Mouse (Mus musculus): Measurements from ENCODE around the gene Btk. TPM values are rescaled to one million over a fixed set of nuclear protein-coding genes. Genes with fewer than 3 reads are reported as not detected.

Btk gene
- total and polyA plus RNA-seq, 3 experiments, result 16.2 to 53.4 (median 38.1) TPM

- TF ChIP-seq KAT2A (IDR thresholded peaks at IDR 0.05; ENCODE audit: insufficient replicate concordance, low read length), result no peak
- TF ChIP-seq POLR2A (IDR thresholded peaks at IDR 0.05; ENCODE audit: low read depth, low read length), result no peak
- TF ChIP-seq MEF2A (IDR thresholded peaks at IDR 0.05; ENCODE audit: borderline replicate concordance, low read depth, low read length), result no peak
- no peak for TF ChIP-seq CTCF (conservative IDR thresholded peaks at IDR 0.05 in 1 of 2, IDR thresholded peaks at IDR 0.05 in 1 of 2; ENCODE audit: low read depth in 2 of 2, low read length in 2 of 2)
- no peak for TF ChIP-seq SMC3 (IDR thresholded peaks at IDR 0.05; ENCODE audit: low read depth, low read length)
- TF ChIP-seq USF2 (conservative IDR thresholded peaks at IDR 0.05; ENCODE audit: low read depth, low read length), result no peak
- TF ChIP-seq JUND (conservative IDR thresholded peaks at IDR 0.05; ENCODE audit: low read depth, low read length), result no peak
- peak; percentile 58 for TF ChIP-seq EP300 (IDR thresholded peaks at IDR 0.05; ENCODE audit: low read length)
- TF ChIP-seq CHD2 (IDR thresholded peaks at IDR 0.05; ENCODE audit: low read length), result no peak
- no peak for TF ChIP-seq CHD1 (IDR thresholded peaks at IDR 0.05; ENCODE audit: low read depth, low read length)
Observed at GRCm38 (mm10) chrX:134566536-134567222, 16.7 kb downstream of the Btk start (continued).

DNA sequence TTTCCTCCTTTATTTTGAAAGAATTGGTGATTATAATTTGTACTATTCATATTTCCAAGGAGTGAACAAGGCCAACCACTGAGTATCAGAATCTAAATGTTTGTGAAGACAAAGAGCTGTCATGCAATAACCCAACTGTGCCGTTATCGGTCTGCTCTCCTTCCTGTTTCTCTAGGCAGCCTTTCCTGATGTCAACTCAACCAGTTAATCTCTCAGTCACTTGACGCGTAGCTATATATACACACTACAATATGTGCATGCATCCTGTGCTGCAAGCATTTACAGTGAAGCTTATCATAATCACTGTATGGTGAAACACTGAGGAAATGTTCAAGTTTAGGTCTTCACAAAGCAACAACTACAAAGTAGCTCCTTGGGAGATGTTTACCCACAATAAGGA, 19.0 kb downstream of the Btk start:
- H3K4me1 ChIP-seq (ENCODE audit: control insufficient read depth in 1 of 2, insufficient read depth in 2 of 2), result peaks cover 0 to 4% of the 10 kb centered on the region in 2 experiments; a peak in 2 of 4 replicates
- DNase-seq (ENCODE audit: extremely low read depth), result no peak
- H3K4me3 ChIP-seq (replicated peaks in 1 of 3; ENCODE audit: low read depth in 2 of 3, low read length in 2 of 3, poor library complexity in 1 of 3), result no peak overlapping the region
- H3K9ac ChIP-seq (ENCODE audit: insufficient read depth, low read depth), result no peak overlapping the region
- no peaks in the 10 kb centered on the region for H3K9me3 ChIP-seq (replicated peaks; ENCODE audit: low read length)
- no peak overlapping the region for H3K4me2 ChIP-seq (ENCODE audit: insufficient read depth, low read depth, poor library complexity, severe bottlenecking)
- H3K36me3 ChIP-seq (replicated peaks in 1 of 2; ENCODE audit: control insufficient read depth in 1 of 2, insufficient read depth in 1 of 2, low read length in 1 of 2), result peaks cover 9 to 54% of the 10 kb centered on the region in 2 experiments
- in situ Hi-C loops (cut with MboI; ENCODE audit: low pct_ligation_motif_present, low pct_unique_long_range_greater_than_20kb, low sequenced_read_pairs) (no loop called here), dilution Hi-C loops (cut with MboI; ENCODE audit: extremely low pct_ligation_motif_present, extremely low pct_unique_long_range_greater_than_20kb, low sequenced_read_pairs) (no loop called here)
- no peak overlapping the region for H3K27ac ChIP-seq (ENCODE audit: insufficient read depth, low read depth)
- no peak for TF ChIP-seq ELF1 (IDR thresholded peaks at IDR 0.05; ENCODE audit: low read depth, low read length)
- no peak for TF ChIP-seq GABPA (IDR thresholded peaks at IDR 0.05; ENCODE audit: insufficient replicate concordance, low read depth, low read length)
- TF ChIP-seq CTCF (conservative IDR thresholded peaks at IDR 0.05 in 1 of 2, IDR thresholded peaks at IDR 0.05 in 1 of 2; ENCODE audit: low read depth in 2 of 2, low read length in 2 of 2), result no peak
- TF ChIP-seq MEF2A (IDR thresholded peaks at IDR 0.05; ENCODE audit: borderline replicate concordance, low read depth, low read length), result no peak
- TF ChIP-seq KAT2A (IDR thresholded peaks at IDR 0.05; ENCODE audit: insufficient replicate concordance, low read length), result no peak
- TF ChIP-seq POLR2AphosphoS2 (IDR thresholded peaks at IDR 0.05; ENCODE audit: low read depth, low read length), result no peak
- no peak for TF ChIP-seq RAD21 (IDR thresholded peaks at IDR 0.05; ENCODE audit: low read depth, low read length)
- no peak for TF ChIP-seq JUND (conservative IDR thresholded peaks at IDR 0.05; ENCODE audit: low read depth, low read length)
- no peak for TF ChIP-seq SMC3 (IDR thresholded peaks at IDR 0.05; ENCODE audit: low read depth, low read length)
- TF ChIP-seq ZMIZ1 (IDR thresholded peaks at IDR 0.05; ENCODE audit: low read depth, low read length), result no peak
- TF ChIP-seq POLR2A (IDR thresholded peaks at IDR 0.05; ENCODE audit: low read depth, low read length), result no peak
- TF ChIP-seq TBP (conservative IDR thresholded peaks at IDR 0.05; ENCODE audit: low read depth, low read length), result no peak
- TF ChIP-seq IRF4 (IDR thresholded peaks at IDR 0.05; ENCODE audit: low read depth, low read length), result no peak
- TF ChIP-seq UBTF (IDR thresholded peaks at IDR 0.05; ENCODE audit: low read depth, low read length), result no peak
- H3K79me2 ChIP-seq (replicated peaks; ENCODE audit: control insufficient read depth, extremely low read depth, insufficient read depth, poor library complexity, severe bottlenecking), result no peaks in the 10 kb centered on the region; the same call in 1 of the 2 replicates
- H3K27me3 ChIP-seq (replicated peaks), result no peaks in the 10 kb centered on the region
